Mouse (Mus musculus) inflammation-experienced regulatory T-cells, adult 16 weeks (primary cell): ENCODE data around the gene Rnf31. TPM values are rescaled to one million over a fixed set of nuclear protein-coding genes. Genes with fewer than 3 reads are reported as not detected.

Experiments used
- polyA plus RNA-seq: library from polyadenylated mRNA; unstranded; fragments of 100-300 nt; shearing (Covaris generic); gene quantifications from one replicate; pipeline ENCODE4 v1.2.1, GENCODE M21; 2017

Rnf31 gene
- polyA plus RNA-seq = 82.6 TPM

DNA sequence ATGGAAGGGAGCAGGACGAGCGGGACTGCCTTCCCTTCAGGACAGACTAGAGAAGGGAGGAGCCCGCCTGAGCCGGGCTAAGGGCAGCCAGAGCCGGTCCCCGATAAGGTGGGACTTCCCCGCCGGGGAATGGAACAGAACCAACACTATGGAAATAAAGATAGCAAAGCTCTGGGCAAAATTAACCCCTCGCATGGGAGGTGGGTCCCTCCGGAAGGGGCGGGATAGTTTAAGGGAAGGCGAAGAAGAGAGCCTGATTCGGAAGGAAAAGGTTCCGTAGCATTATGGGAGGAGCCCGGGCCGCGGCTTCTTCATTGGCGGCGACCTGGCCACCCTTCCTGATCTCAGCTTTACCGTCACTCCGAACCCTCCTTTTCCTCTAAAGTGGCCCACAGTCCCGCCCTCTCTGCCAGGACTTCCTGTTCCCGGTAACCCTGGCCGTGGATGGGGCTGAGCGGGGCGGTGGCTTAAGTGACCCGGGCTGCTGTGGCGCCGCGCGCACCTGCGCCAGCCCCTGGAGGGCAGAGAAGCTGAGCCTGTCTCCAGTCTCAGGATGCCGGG, at the start of gene Rnf31:
TSS of gene Rnf31 (plus strand) at position 378 of the 561 bp plus-strand sequence.

DNA sequence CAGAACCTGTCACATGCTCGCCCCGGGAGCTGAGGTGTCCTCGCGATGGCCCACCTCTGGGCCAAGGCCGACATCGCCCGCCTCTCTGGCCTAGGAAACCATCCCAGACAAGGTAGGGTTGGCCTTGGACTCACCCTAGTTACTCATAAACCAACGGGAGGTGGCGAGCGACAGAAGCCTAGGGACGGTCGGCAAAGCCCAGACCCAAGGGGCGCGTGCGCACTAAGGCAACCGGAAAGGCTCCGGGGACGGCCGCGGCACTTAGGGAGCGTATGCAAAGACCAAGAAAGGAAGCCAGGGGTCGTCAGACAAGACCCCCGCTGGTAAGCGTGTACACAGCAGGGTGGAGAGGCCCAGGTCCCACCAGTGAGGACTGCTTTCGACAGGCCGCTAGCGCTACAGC, 31.7 kb upstream of the Rnf31 start, which contains the start of gene Dcaf11:
TSS of gene Dcaf11 (plus strand) at position 208 of the 403 bp plus-strand sequence.

GRCm38 (mm10) chr14:55560202-55561073, 31.1 kb upstream of the Rnf31 start, which contains the start of gene A730061H03Rik:
A730061H03Rik (minus strand) TSS chr14:55560406.

DNA sequence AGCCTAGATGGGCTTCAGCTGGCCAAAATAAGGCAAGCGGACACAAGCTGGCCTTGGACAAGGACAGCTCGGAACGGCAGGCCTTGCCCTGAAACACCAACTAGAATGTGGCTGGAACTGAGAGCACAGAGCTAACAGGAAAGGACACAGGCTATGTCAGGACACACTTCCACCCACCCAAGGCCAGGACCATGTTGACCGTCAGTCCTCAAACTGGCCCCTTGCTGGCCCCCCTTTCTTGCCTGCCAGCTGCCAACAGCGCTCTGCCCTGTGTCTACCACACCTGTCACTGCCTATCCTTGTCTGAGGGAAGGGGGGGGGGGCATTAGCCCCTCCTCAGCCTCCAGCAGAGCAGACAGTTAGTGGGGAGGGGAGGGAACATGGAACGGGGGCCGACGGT, 16.2 kb upstream of the Rnf31 start, which contains the start of gene Fitm1:
TSS of gene Fitm1 (plus strand) at position 316 of the 400 bp plus-strand sequence.

GRCm38 (mm10) chr14:55577871-55578667, 13.4 kb upstream of the Rnf31 start, which contains the start of gene Psme1:
Psme1 (plus strand) TSS chr14:55578123.

DNA sequence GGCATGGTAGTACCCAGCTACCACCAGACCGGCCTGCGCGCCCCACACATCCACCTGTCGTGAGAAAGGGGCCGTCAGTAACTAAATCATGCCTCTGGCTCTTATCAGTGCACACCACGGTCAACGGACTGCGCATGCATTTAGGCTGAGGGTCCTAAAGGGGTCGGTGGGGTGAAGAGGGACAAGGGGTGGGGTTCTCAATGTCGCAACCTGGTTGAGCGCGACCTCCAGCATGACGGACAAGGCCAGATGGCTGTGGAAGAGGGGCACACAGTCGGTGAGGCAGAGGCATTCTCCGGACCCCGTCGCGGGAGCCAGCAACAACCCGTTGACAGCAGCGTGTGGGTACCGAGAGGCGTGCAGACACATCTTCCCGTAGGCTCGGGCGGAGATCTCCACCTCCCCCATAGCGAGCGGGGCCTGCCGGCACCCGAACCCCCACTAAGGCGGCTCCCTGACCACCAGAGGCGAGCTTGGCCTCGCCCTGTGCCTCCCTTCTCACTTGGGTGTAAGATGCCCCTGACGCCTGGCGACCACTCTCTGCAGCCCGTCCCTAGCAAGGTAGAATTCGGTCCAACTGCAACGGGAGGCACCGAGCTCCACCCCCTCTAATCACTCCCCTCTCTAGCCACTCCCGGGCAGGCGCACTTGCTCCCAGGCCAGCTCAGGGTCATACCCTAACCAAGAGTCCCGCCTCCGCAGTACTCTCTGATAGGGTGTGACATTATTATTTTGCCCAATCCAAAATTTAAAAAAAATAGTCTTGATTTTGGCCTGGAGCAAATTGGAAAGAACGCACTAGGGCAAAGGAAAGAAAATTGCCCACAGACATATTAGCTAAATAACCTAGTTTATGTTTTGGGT, 6.6 kb upstream of the Rnf31 start, which contains the start of gene Emc9:
TSS of gene Emc9 (minus strand) at position 601 of the 864 bp plus-strand sequence.

GRCm38 (mm10) chr14:55590748-55591330, 669 bp upstream of the Rnf31 start, which contains the start of gene Psme2:
Psme2 (minus strand) TSS chr14:55591113.

DNA sequence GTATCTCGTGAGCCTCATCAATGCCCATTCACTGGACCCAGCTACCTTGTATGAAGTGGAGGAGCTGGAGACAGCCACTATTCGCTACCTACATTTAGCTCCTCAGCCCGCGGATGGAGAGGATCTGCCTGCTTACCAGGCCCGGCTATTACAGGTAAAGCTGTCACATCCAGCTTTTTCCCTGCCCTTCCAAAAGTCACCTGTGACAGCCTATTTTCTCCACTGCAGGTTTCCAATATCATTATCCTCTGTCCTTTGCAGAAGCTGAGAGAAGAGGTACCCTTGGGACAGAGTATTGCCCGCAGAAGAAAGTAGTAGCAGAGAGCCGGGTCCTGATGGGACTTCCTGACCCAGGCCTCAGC, 11.7 kb downstream of the Rnf31 start, which contains the start of gene Irf9:
TSS of gene Irf9 (plus strand) at position 301 of the 362 bp plus-strand sequence.

GRCm38 (mm10) chr14:55617822-55618221, 26.3 kb downstream of the Rnf31 start, which contains the start of gene Rec8:
Rec8 (plus strand) TSS chr14:55618037.

GRCm38 (mm10) chr14:55635523-55636007, 44.1 kb downstream of the Rnf31 start, which contains the start of gene Ipo4:
Ipo4 (minus strand) TSS chr14:55635957.

GRCm38 (mm10) chr14:55637795-55638194, 46.3 kb downstream of the Rnf31 start, which contains the start of gene Gm49378:
Gm49378 (minus strand) TSS chr14:55637895.

DNA sequence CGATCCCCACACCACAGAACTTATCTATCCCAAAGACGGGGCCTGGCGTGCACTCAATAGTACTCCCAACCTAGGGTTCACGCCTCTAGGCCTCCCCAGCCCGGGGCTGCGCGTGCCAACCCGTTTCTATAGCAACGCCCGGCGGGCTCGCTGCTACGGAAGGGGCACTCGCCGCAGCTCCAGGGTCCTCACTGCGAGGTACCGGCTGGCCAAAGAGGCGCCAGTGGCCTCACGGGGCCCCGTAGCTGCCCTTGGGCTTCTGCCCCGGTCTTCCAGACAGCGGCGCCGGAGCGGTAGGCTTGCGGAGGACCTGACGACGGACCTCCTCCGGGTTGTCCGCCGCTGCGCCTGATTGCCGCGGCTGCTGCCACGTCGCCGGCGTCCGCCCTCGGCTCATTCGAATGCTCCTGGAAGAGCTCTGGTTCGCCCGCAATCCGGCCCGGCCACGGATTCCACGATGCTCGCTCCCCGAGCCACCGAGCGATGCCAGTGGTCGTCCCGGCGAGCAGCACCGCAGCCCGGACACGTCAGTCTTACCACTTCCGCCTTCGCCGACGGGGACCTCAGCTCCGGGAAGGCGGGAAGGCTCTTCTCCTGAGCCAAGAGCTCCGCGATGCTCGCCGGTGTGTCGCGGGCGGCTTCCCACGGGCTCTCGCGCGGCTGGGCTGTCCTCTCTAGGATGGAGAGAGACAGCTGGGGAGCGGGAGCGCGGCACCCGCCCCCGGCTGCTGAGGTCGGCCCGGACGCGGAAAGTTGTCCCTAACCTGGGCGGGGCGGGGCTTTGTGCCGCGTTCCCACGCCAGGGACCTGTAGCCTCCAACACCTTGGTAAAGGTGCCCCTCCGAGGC, 51.8 kb downstream of the Rnf31 start, which contains the start of gene Tm9sf1:
TSS of gene Tm9sf1 (minus strand) at position 747 of the 848 bp plus-strand sequence.

GRCm38 (mm10) chr14:55649884-55650283, 58.4 kb downstream of the Rnf31 start, which contains the start of gene Tssk4:
Tssk4 (plus strand) TSS chr14:55650184.

Other genes with a start within 250 kb of the Rnf31 start
- 43.1 TPM for gene Dhrs4, start 113.0 kb upstream of the Rnf31 start, polyA plus RNA-seq
- gene Carmil3, start 101.1 kb upstream of the Rnf31 start, polyA plus RNA-seq = 0.17 TPM
- not detected for gene Cpne6, start 81.3 kb upstream of the Rnf31 start, polyA plus RNA-seq
- gene Nrl, start 66.7 kb upstream of the Rnf31 start, polyA plus RNA-seq = 0.07 TPM
- 63.7 TPM for gene Pck2, start 51.4 kb upstream of the Rnf31 start, polyA plus RNA-seq
- gene Dcaf11, start 31.7 kb upstream of the Rnf31 start, polyA plus RNA-seq = 170 TPM
- 4.4 TPM for gene A730061H03Rik, start 31.3 kb upstream of the Rnf31 start, polyA plus RNA-seq
- not detected for gene Fitm1, start 16.1 kb upstream of the Rnf31 start, polyA plus RNA-seq
- 1,083 TPM for gene Psme1, start 13.6 kb upstream of the Rnf31 start, polyA plus RNA-seq
- gene Emc9, start 6.4 kb upstream of the Rnf31 start, polyA plus RNA-seq = 38.3 TPM
- gene Psme2, start 595 bp upstream of the Rnf31 start, polyA plus RNA-seq = 924 TPM
- 199 TPM for gene Irf9, start 11.9 kb downstream of the Rnf31 start, polyA plus RNA-seq
- gene Rec8, start 26.3 kb downstream of the Rnf31 start, polyA plus RNA-seq = 10.8 TPM
- 69.0 TPM for gene Ipo4, start 44.2 kb downstream of the Rnf31 start, polyA plus RNA-seq
- 0.34 TPM for gene Gm49378, start 46.2 kb downstream of the Rnf31 start, polyA plus RNA-seq
- 110 TPM for gene Tm9sf1, start 52.1 kb downstream of the Rnf31 start, polyA plus RNA-seq
- gene Tssk4, start 58.5 kb downstream of the Rnf31 start, polyA plus RNA-seq = 2.0 TPM
- gene Mdp1, start 68.8 kb downstream of the Rnf31 start, polyA plus RNA-seq = 117 TPM
- gene Gmpr2, start 80.2 kb downstream of the Rnf31 start, polyA plus RNA-seq = 60.7 TPM
- gene Nedd8, start 80.4 kb downstream of the Rnf31 start, polyA plus RNA-seq = 431 TPM
- 67.8 TPM for gene Tinf2, start 90.1 kb downstream of the Rnf31 start, polyA plus RNA-seq
- 0.48 TPM for gene Tgm1, start 122.2 kb downstream of the Rnf31 start, polyA plus RNA-seq
- gene Rabggta, start 130.6 kb downstream of the Rnf31 start, polyA plus RNA-seq = 76.4 TPM
- gene Dhrs1, start 154.0 kb downstream of the Rnf31 start, polyA plus RNA-seq = 55.5 TPM
- gene Nop9, start 154.0 kb downstream of the Rnf31 start, polyA plus RNA-seq = 18.5 TPM
- gene Cideb, start 166.8 kb downstream of the Rnf31 start, polyA plus RNA-seq = not detected
- gene Ltb4r2, start 169.7 kb downstream of the Rnf31 start, polyA plus RNA-seq = not detected
- gene Ltb4r1, start 174.3 kb downstream of the Rnf31 start, polyA plus RNA-seq = 2.1 TPM
- gene Adcy4, start 192.4 kb downstream of the Rnf31 start, polyA plus RNA-seq = 0.56 TPM
- 85.5 TPM for gene Ripk3, start 197.2 kb downstream of the Rnf31 start, polyA plus RNA-seq
- gene Nfatc4, start 231.4 kb downstream of the Rnf31 start, polyA plus RNA-seq = not detected